Mouse (Mus musculus): ENCODE results near the gene B3galt5. TPM values are rescaled to one million over a fixed set of nuclear protein-coding genes. Genes with fewer than 3 reads are reported as not detected.

Gene B3galt5
- polyA plus RNA-seq, 1 experiment: 0.37 TPM

DNA sequence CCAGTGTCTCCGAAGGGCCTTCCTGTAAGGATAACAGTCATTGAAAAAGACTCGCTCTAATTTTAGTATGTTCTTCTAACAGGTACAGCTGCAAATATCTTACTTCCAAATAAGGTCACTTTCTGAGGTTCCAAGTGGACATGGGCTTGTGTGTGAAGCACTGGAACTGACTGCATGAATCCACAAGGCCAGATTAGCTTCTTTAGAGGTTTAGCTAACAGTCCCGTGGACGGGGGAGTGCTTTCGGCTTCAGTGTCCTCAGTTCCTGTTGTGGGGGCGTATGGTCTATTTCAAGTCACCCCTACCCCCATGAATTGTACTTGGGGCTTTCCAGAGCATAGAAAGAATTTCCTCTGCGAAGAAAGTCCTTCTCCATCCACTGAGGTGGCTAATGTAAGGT lies 24.7 kb upstream of the B3galt5 start:
- 64% methylated on average over 7 of the region's 7 CpGs for WGBS
- no peak overlapping the region for H3K27ac ChIP-seq (ENCODE audit: control insufficient read depth, insufficient read depth, low read depth, low read length, poor library complexity)
- H3K4me3 ChIP-seq (replicated peaks; ENCODE audit: control insufficient read depth, low read depth, low read length): no peak overlapping the region
- H3K4me1 ChIP-seq (ENCODE audit: control insufficient read depth, insufficient read depth, low read length): peaks cover 5% of the 10 kb centered on the region; the same call in 1 of the 2 replicates
- TF ChIP-seq POLR2A (IDR thresholded peaks at IDR 0.05; ENCODE audit: borderline replicate concordance, control insufficient read depth, low read depth, low read length) (no peak), CTCF (IDR thresholded peaks at IDR 0.05; ENCODE audit: control insufficient read depth, insufficient read depth, low read length) (no peak)

DNA sequence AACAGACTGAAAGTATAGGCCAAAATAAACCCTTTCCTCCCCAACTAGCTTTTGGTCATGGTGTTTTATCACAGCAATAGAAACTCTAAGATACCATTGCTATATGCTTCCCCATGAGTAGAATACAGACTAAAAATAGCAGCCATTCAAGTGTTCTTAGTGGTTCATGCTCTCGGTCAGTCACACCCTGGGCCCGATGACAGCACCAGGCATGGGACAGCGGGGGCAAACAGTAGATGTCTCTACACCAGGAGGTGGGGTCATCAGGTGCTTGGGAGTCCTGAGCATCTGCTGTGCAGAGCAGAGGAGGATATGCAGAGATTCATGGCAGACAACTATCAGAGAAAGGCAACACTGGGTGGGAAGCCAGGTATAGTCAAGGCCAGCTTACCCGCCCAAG lies 22.6 kb upstream of the B3galt5 start:
- WGBS: 89% methylated on average over 4 of the region's 4 CpGs
- no peak for TF ChIP-seq CTCF (IDR thresholded peaks at IDR 0.05; ENCODE audit: control insufficient read depth, insufficient read depth, low read length)
- TF ChIP-seq POLR2A (IDR thresholded peaks at IDR 0.05; ENCODE audit: borderline replicate concordance, control insufficient read depth, low read depth, low read length): no peak
- H3K4me3 ChIP-seq (replicated peaks; ENCODE audit: control insufficient read depth, low read depth, low read length): no peak overlapping the region

DNA sequence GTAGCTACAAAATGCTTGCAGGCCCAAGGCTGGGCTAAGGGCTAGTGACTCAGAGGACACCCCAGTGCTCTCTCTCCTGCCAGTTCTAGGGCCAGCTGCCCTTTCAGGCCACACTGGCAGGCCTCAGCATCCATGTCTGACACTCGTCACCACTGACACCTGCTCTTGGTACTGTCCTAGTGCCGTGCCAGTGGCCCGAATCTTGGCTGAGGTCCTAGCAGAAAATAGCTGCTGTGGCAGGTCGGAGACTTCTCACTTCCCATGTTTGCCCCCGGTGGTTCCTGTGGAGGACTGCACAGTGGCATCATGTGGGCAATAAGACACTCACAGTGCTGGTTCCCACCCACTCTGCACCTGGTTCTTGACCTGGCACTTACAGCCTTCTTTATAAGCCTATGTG lies 14.1 kb upstream of the B3galt5 start:
- TF ChIP-seq CTCF (IDR thresholded peaks at IDR 0.05; ENCODE audit: control insufficient read depth, insufficient read depth, low read length): no peak
- no peak for TF ChIP-seq POLR2A (IDR thresholded peaks at IDR 0.05; ENCODE audit: borderline replicate concordance, control insufficient read depth, low read depth, low read length)
- 13% methylated on average over 5 of the region's 5 CpGs for WGBS
- Histone ChIP-seq H3K4me1 (ENCODE audit: control insufficient read depth, insufficient read depth, low read length) (no peaks in the 10 kb centered on the region; the same call in 1 of the 2 replicates), H3K27ac (ENCODE audit: control insufficient read depth, insufficient read depth, low read depth, low read length, poor library complexity) (no peak overlapping the region), H3K4me3 (replicated peaks; ENCODE audit: control insufficient read depth, low read depth, low read length) (no peak overlapping the region)

More for the DNA sequence above, 22.6 kb upstream of the B3galt5 start:
- H3K27ac ChIP-seq (ENCODE audit: control insufficient read depth, insufficient read depth, low read depth, low read length, poor library complexity): no peak overlapping the region
- peaks cover 5% of the 10 kb centered on the region; the same call in 1 of the 2 replicates for H3K4me1 ChIP-seq (ENCODE audit: control insufficient read depth, insufficient read depth, low read length)

DNA sequence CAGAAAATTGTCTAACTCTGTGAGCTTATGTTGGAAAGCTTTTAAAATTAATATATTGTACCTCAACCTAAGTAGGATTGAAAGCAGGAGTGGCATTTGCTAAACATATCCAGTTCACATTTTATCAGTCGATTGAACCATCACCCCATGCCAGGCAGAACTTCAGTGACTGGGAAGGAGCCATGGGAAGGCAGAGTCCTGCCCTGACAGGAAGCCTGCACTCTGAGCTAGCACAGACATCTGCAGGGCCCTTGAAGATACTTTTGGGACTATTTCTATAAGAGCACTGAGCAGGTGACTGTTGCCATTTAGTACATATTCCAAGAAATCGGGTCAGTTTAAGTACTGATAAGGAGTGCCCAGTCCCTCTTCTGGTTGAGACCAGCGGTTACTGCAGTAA lies 13.6 kb upstream of the B3galt5 start:
- no peak overlapping the region for H3K27ac ChIP-seq (ENCODE audit: control insufficient read depth, insufficient read depth, low read depth, low read length, poor library complexity)
- H3K4me3 ChIP-seq (replicated peaks; ENCODE audit: control insufficient read depth, low read depth, low read length): no peak overlapping the region
- no peak for TF ChIP-seq POLR2A (IDR thresholded peaks at IDR 0.05; ENCODE audit: borderline replicate concordance, control insufficient read depth, low read depth, low read length)
- no peak for TF ChIP-seq CTCF (IDR thresholded peaks at IDR 0.05; ENCODE audit: control insufficient read depth, insufficient read depth, low read length)
- 57% methylated on average over 3 of the region's 3 CpGs for WGBS
- H3K4me1 ChIP-seq (ENCODE audit: control insufficient read depth, insufficient read depth, low read length): no peaks in the 10 kb centered on the region; the same call in 1 of the 2 replicates

GRCm38 (mm10) chr16:96222452-96222851 lies 13.1 kb upstream of the B3galt5 start:
- Histone ChIP-seq H3K27ac (ENCODE audit: control insufficient read depth, insufficient read depth, low read depth, low read length, poor library complexity) (no peak overlapping the region), H3K4me1 (ENCODE audit: control insufficient read depth, insufficient read depth, low read length) (no peaks in the 10 kb centered on the region; the same call in 1 of the 2 replicates), H3K4me3 (replicated peaks; ENCODE audit: control insufficient read depth, low read depth, low read length) (no peak overlapping the region)
- TF ChIP-seq CTCF (IDR thresholded peaks at IDR 0.05; ENCODE audit: control insufficient read depth, insufficient read depth, low read length) (no peak), POLR2A (IDR thresholded peaks at IDR 0.05; ENCODE audit: borderline replicate concordance, control insufficient read depth, low read depth, low read length) (no peak)
- 85% methylated on average over 1 of the region's 1 CpGs for WGBS

GRCm38 (mm10) chr16:96228438-96228837 lies 7.2 kb upstream of the B3galt5 start:
- 41% methylated on average over 13 of the region's 13 CpGs for WGBS

GRCm38 (mm10) chr16:96229044-96229555 lies 6.5 kb upstream of the B3galt5 start:
- TF ChIP-seq CTCF (IDR thresholded peaks at IDR 0.05; ENCODE audit: control insufficient read depth, insufficient read depth, low read length): no peak
- no peak for TF ChIP-seq POLR2A (IDR thresholded peaks at IDR 0.05; ENCODE audit: borderline replicate concordance, control insufficient read depth, low read depth, low read length)
- H3K4me1 ChIP-seq (ENCODE audit: control insufficient read depth, insufficient read depth, low read length): no peaks in the 10 kb centered on the region
- no peak overlapping the region for H3K4me3 ChIP-seq (replicated peaks; ENCODE audit: control insufficient read depth, low read depth, low read length)
- no peak overlapping the region for H3K27ac ChIP-seq (ENCODE audit: control insufficient read depth, insufficient read depth, low read depth, low read length, poor library complexity)
- 76% methylated on average over 8 of the region's 8 CpGs for WGBS

More at GRCm38 (mm10) chr16:96228438-96228837, 7.2 kb upstream of the B3galt5 start:
- no peak overlapping the region for H3K4me3 ChIP-seq (replicated peaks; ENCODE audit: control insufficient read depth, low read depth, low read length)
- H3K27ac ChIP-seq (ENCODE audit: control insufficient read depth, insufficient read depth, low read depth, low read length, poor library complexity): no peak overlapping the region
- no peaks in the 10 kb centered on the region for H3K4me1 ChIP-seq (ENCODE audit: control insufficient read depth, insufficient read depth, low read length)
- TF ChIP-seq POLR2A (IDR thresholded peaks at IDR 0.05; ENCODE audit: borderline replicate concordance, control insufficient read depth, low read depth, low read length) (no peak), CTCF (IDR thresholded peaks at IDR 0.05; ENCODE audit: control insufficient read depth, insufficient read depth, low read length) (no peak)

- 30% methylated on average over 11 of the region's 11 CpGs for WGBS
- no peak overlapping the region for H3K27ac ChIP-seq (ENCODE audit: control insufficient read depth, insufficient read depth, low read depth, low read length, poor library complexity)
- no peak overlapping the region for H3K4me3 ChIP-seq (replicated peaks; ENCODE audit: control insufficient read depth, low read depth, low read length)
- H3K4me1 ChIP-seq (ENCODE audit: control insufficient read depth, insufficient read depth, low read length): no peaks in the 10 kb centered on the region
- TF ChIP-seq POLR2A (IDR thresholded peaks at IDR 0.05; ENCODE audit: borderline replicate concordance, control insufficient read depth, low read depth, low read length): no peak
- peak; percentile 83 for TF ChIP-seq CTCF (IDR thresholded peaks at IDR 0.05; ENCODE audit: control insufficient read depth, insufficient read depth, low read length)
Observed at GRCm38 (mm10) chr16:96230411-96230810, 5.2 kb upstream of the B3galt5 start.

DNA sequence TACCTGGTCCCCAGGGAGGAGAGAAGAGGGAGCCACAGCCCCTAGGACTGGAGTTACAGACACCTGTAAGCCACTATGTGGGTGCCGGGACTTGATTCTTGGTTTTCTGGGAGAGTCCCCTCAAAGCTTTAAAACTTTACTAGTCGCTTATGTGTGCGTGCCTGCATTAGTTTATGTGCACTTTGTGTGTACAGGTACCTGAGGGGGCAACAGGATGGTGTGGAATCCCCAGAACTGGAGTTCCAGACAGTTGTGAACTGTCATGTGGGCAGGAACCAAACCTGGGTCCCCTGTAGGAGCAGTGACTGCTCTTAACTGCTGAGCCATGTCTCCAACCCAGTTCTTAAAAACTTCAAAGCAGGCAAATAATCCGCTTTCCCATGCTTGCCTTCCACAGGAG lies 4.3 kb upstream of the B3galt5 start:
- H3K4me3 ChIP-seq (replicated peaks; ENCODE audit: control insufficient read depth, low read depth, low read length): no peak overlapping the region
- no peaks in the 10 kb centered on the region for H3K4me1 ChIP-seq (ENCODE audit: control insufficient read depth, insufficient read depth, low read length)
- H3K27ac ChIP-seq (ENCODE audit: control insufficient read depth, insufficient read depth, low read depth, low read length, poor library complexity): no peak overlapping the region
- no peak for TF ChIP-seq CTCF (IDR thresholded peaks at IDR 0.05; ENCODE audit: control insufficient read depth, insufficient read depth, low read length)
- no peak for TF ChIP-seq POLR2A (IDR thresholded peaks at IDR 0.05; ENCODE audit: borderline replicate concordance, control insufficient read depth, low read depth, low read length)
- WGBS: 88% methylated on average over 4 of the region's 4 CpGs

All from bone marrow, adult 2 months (tissue).